Comparison of ENCODE assay signal across 10 mouse cellular contexts in genomic region chr2:44928631-44929030, GRCm38 (mm10). TPM values are rescaled to one million over a fixed set of nuclear protein-coding genes. Genes with fewer than 3 reads are reported as not detected.
A peak's percentile ranks its signal among the peaks of the same experiment; 100 is the strongest.
DNase-seq lines count a peak whose midpoint lies in the region; ATAC-seq lines count a peak whose summit lies in the region.
"Had no signal": no experiment of that assay in that cellular context is flagged by ENCODE, and none has a peak within 500 bp of the region (broad histone marks: within the 10 kb centered on the region; RNA-seq: fewer than 3 reads in every experiment).

No protein-coding gene starts in this region.

- ATAC-seq in CD4-positive, CD25-positive, alpha-beta regulatory T cell, adult 4 months: no peak
- ATAC-seq: forebrain, embryonic 13.5 days; hindbrain, embryonic 16.5 days had no signal

- peak; percentile 41 to 63 for DNase-seq in heart, adult 9 months (ENCODE audit: low spot score in 2 of 2)
- DNase-seq in heart, adult 8-10 months (ENCODE audit: low spot score): no peak
- peak; percentile 21 for DNase-seq in ovary, postnatal 36 days (ENCODE audit: low spot score)
- DNase-seq in ovary, postnatal 14 days (ENCODE audit: low spot score): no peak
- DNase-seq in gastrocnemius, postnatal 36 days: peak; percentile 19 to 40
- DNase-seq in skeletal muscle tissue, adult 2 months (ENCODE audit: low read depth, low spot score): peak; percentile 77
- DNase-seq: thymus, postnatal 25 days had no signal

- intact Hi-C loops in gastrocnemius, postnatal 36 days (cut with DNase I): no loop called here

RNA-seq across cellular contexts. Expression of gene Gtdc1, which starts 1.2 kb away (rescaled TPM):
- 10 to 100 TPM; 16.5 to 21.4 (median 18.4) TPM for total RNA-seq in heart, adult 8-10 months (2022)
- total RNA-seq in gastrocnemius, postnatal 36 days (2021): 10 to 100 TPM; 22.9 to 28.9 TPM
- 10 to 100 TPM; 18.1 to 21.4 TPM for polyA plus RNA-seq in CD4-positive, CD25-positive, alpha-beta regulatory T cell, adult 4 months (2017; shearing (Covaris generic))

Comparison
In these comparisons a context has a peak if more than half of its experiments do, and no peak if none do; other contexts are left out.
1. DNase-seq: peak in heart, adult 9 months (2 of 2), ovary, postnatal 36 days (single experiment), gastrocnemius, postnatal 36 days (2 of 2) and skeletal muscle tissue, adult 2 months (single experiment); none in heart, adult 8-10 months (single experiment) and ovary, postnatal 14 days (single experiment).